Mouse (Mus musculus) neutrophil, adult 5-6 weeks (primary cell): Measurements from ENCODE around the gene Arid5a. TPM values are rescaled to one million over a fixed set of nuclear protein-coding genes. Genes with fewer than 3 reads are reported as not detected.

Experiments
- ATAC-seq: fragments of 151-379, 151-347 bp; 2 replicates; pipeline ENCODE4 v1.8.0; 2017; ENCODE audit warnings: mild to moderate bottlenecking, moderate TSS enrichment; ENCODE audit not compliant: insufficient number of reproducible peaks, poor library complexity, low FRiP score, severe bottlenecking; ENCODE audit errors: extremely low read depth
- total RNA-seq: library from RNA; stranded (forward); fragments of 200-1000 nt; gene quantifications from 2 replicates; pipeline ENCODE4 v1.2.3, GENCODE M21; 2017

Gene Arid5a
- total RNA-seq, 1 experiment from 2014 or later, result 207 TPM

DNA sequence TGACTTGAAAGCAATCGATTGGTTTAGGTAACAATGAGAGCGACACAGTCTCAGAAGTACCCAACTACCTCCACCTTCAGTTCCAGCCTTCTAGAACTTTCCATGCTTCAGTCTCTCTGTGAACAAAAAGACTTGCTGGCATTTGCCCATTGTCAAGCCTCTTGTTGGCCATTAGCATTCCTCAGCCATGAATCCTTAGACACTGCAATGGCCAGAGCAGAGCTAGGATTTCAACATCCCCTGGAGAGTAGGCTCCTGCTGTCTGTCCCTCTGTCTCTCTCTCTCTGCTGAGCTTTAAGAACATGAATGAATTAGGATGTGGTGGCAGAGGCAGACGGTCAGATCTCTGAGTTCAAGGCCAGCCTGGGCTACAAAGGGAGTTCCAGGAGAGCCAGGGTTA, 26.6 kb upstream of the Arid5a start:
- ATAC-seq, result no peak

- ATAC-seq, result peak; percentile 84
Observed at GRCm38 (mm10) chr1:36281849-36282248, 25.7 kb upstream of the Arid5a start.

GRCm38 (mm10) chr1:36293470-36293869, 14.1 kb upstream of the Arid5a start:
- no peak for ATAC-seq

- ATAC-seq, result peak; percentile 62; the same call in 1 of the 2 replicates
Observed at GRCm38 (mm10) chr1:36294402-36294801, 13.1 kb upstream of the Arid5a start.

DNA sequence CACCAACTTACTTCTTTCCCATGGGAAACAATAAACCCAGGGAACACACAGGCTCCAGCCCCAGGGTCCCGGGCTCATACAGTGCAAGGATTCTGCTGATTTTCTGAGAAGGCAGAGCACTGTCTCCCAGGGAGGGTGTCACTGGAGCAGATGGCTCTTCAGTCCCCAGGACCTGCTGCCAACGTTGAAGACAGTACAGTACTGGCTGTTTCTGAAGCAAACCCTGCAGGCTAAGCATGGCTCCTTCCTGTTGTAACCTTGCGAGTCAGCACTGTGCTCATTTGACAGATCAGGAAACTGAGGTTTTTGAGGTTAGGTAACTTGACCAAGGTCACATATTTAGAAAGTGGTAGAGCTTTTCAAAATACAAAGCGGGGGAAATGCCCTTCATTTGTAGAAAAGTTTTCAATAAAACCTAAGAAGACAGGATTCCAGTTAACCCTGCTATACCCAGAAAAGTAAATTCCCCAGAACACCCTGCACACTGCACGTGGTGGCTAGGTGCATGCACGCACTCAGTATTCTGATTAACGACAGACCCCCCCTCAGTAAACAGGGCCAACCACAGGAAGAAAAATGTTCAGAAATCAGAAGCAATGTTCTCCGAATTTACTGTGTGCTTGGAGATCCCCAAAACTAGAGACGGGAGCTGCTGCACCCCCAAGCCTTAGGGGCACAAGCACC, 10.9 kb upstream of the Arid5a start:
- peak; percentile 52; the same call in 1 of the 2 replicates for ATAC-seq

DNA sequence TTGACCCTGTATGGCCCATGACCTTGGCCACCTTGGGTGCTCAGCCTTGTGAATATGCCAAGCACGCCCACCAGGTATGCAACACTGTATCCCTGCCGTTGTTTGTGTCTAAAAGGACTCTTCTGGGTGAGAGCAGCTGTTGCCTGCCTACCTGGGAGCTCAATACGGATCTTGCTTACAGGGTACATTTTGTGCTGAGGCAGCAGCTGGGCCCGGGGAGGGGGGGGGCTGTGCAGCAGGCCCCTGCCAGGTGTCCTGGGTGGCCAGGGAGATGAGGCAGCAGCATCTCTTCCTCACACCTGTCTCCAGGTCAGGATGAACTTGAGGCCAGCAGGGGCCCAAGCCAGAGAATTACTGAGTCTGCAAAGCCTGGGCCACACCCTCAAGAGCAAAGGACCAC, 9.4 kb upstream of the Arid5a start:
- ATAC-seq, result no peak

DNA sequence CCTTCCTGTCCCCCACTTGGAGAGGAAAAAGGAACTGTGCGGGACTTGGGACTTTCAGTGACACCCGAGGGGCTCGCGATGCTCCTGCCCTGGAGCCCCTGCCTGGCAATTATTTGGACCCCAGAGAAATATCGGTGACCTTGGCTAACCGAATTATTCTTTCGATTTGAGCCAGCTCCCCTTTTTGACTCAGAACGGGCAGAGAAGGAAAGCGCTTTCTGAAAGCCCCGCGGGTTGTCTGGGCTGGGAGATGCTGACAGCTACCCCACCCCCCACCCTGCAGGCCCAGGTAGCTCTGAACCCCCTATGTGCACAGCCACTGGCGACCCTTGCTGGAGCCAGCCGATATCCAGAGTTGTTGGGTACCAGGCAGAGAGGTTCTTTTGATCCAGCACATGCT, 8.4 kb upstream of the Arid5a start:
- no peak for ATAC-seq

- no peak for ATAC-seq
Observed at GRCm38 (mm10) chr1:36299676-36300075, 7.9 kb upstream of the Arid5a start.

GRCm38 (mm10) chr1:36300486-36300885, 7.0 kb upstream of the Arid5a start:
- no peak for ATAC-seq

- no peak for ATAC-seq
Observed at GRCm38 (mm10) chr1:36302273-36302672, 5.3 kb upstream of the Arid5a start.

GRCm38 (mm10) chr1:36302957-36303356, 4.6 kb upstream of the Arid5a start:
- no peak for ATAC-seq

DNA sequence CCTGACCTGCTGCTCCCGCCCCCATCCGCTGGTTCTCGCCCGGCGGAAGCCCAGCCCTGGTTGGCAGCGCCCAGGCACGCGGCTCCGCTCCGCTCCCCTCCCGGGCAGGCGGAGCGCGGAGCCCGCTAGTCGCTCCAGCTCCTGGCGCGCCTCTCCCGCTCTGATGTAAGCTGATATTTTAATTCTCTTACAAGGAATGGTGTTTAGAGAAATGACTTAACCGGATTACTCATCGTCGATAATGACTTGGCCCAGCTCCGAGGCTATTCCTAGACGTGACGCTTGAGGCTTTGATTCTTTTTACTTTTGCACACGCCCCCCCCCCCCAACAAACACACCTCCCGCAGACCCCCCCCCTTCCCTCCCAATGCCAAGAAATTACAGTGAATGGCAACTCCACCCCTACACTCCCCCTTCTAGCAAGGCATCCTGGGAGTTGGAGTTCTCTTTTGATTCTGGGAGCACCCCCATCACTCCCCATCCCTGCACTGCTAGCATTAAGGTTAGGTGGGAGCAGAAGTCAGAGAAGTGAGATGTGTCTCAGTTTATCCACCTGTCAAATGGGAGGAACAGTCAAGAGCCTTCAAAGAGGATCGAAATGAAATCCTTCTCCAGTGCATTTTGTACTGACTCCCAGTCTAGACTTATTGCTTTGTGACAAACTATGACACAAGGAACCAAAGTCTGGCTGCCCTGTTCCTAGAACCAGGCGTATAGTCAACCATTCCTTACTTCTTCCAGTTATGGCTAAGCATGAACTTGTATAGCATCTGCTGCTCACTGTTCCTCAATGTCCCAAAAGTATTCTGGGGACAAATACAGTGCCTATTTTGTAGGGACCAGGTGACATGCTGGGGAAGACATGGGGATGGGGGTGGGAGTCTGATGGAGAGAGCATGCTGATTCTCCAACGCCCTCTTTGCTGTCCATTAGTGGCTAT, 3.9 kb upstream of the Arid5a start:
- ATAC-seq, result no peak

GRCm38 (mm10) chr1:36304764-36305163, 2.8 kb upstream of the Arid5a start:
- ATAC-seq, result no peak

DNA sequence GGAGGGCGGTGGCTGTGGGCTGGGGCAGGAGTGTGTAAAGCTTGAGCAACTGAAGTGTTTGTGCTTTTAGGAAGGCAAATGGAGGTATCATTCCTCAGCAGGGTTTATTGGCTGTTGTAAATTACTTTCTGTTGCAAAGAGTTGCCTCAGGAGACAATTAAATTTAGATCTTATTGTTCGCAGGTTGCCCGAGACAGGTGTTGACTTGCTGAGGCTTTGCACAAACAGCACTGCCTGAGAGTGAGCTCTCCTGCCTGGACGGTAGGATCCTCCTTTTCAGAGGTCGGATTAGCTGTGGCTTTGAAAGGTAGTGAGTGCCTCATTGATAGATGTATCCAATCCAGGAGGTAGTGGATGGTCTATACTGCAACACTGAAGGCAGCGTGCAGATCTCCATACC, 1.4 kb upstream of the Arid5a start:
- ATAC-seq, result no peak

GRCm38 (mm10) chr1:36307121-36307494, 425 bp upstream of the Arid5a start:
- no peak for ATAC-seq

GRCm38 (mm10) chr1:36308451-36308901, 943 bp downstream of the Arid5a start:
- ATAC-seq, result no peak

GRCm38 (mm10) chr1:36308966-36309475, 1.5 kb downstream of the Arid5a start:
- no peak for ATAC-seq

GRCm38 (mm10) chr1:36309498-36309901, 2.0 kb downstream of the Arid5a start:
- peak; percentile 61 for ATAC-seq

- no peak for ATAC-seq
Observed at GRCm38 (mm10) chr1:36314959-36315775, 7.6 kb downstream of the Arid5a start.
